In genomic region chr6:39241421-39241891, GRCm38 (mm10) we compare ENCODE assay signal across 8 mouse cellular contexts. TPM values are rescaled to one million over a fixed set of nuclear protein-coding genes. Genes with fewer than 3 reads are reported as not detected.
DNase-seq lines count a peak whose midpoint lies in the region; TF ChIP-seq lines count a peak whose summit lies in the region.

No protein-coding gene starts in this region.

- H3K27ac ChIP-seq in heart, embryonic 10.5 days = no peak overlapping the region
- H3K27ac ChIP-seq in testis, adult 2 months (ENCODE audit: control insufficient read depth, insufficient read depth, low read depth, low read length) = peak overlapping the region; percentile 20; the same call in 1 of the 2 replicates

- H3K27me3 ChIP-seq in heart, embryonic 10.5 days (ENCODE audit: insufficient read depth, poor library complexity, severe bottlenecking) = no peaks in the 10 kb centered on the region
- H3K27me3 ChIP-seq in testis, adult 2 months (ENCODE audit: control insufficient read depth, insufficient read depth, low read length) = no peaks in the 10 kb centered on the region

- H3K36me3 ChIP-seq in heart, embryonic 10.5 days = no peaks in the 10 kb centered on the region
- H3K36me3 ChIP-seq in testis, adult 2 months (ENCODE audit: control insufficient read depth, insufficient read depth, low read length) = no peaks in the 10 kb centered on the region

- 86% methylated on average over 4 of the region's 4 CpGs for WGBS in heart, embryonic 10.5 days

- peak; percentile 94 for DNase-seq in heart, adult 11 months
- no peak for DNase-seq in heart, embryonic 10.5 days (ENCODE audit: low spot score)
- DNase-seq in testis, postnatal 10 days (ENCODE audit: low spot score) = no peak
- DNase-seq in layer of hippocampus, adult 18-20 months (ENCODE audit: low spot score in 2 of 2) = peak; percentile 66 to 84
- peak; percentile 15 for DNase-seq in testis, postnatal 14 days (ENCODE audit: low spot score)
- DNase-seq in urinary bladder, adult 18-20 months (ENCODE audit: low spot score in 2 of 2) = no peak
- DNase-seq in spleen, postnatal 4 days (ENCODE audit: low spot score in 2 of 2) = no peak

- no peaks in the 10 kb centered on the region for H3K9me3 ChIP-seq in heart, embryonic 10.5 days

- peaks cover 19% of the 10 kb centered on the region; the same call in 1 of the 2 replicates for H3K4me1 ChIP-seq in heart, embryonic 10.5 days
- peaks cover 10% of the 10 kb centered on the region for H3K4me1 ChIP-seq in testis, adult 2 months (ENCODE audit: control insufficient read depth, insufficient read depth, low read length)

- TF ChIP-seq POLR2A in testis, adult 2 months (IDR thresholded peaks at IDR 0.05; ENCODE audit: control insufficient read depth, low read depth, low read length) = no peak

- no peak overlapping the region for H3K4me3 ChIP-seq in heart, embryonic 10.5 days
- H3K4me3 ChIP-seq in testis, adult 2 months (ENCODE audit: control insufficient read depth, low read depth, low read length) = no peak overlapping the region

- TF ChIP-seq CTCF in testis, adult 2 months (IDR thresholded peaks at IDR 0.05; ENCODE audit: control insufficient read depth, insufficient read depth, insufficient replicate concordance, low read depth, low read length) = no peak

RNA-seq across cellular contexts. Expression of gene Kdm7a, which starts 34.9 kb away (rescaled TPM):
- polyA plus RNA-seq in heart, embryonic 10.5 days (2016; fragmentation: Nextera tagmentation; extraction: Ambion mirVana) = 4.9 and 5.7 TPM in 2 replicates
- polyA plus RNA-seq in testis, adult 2 months (2012; rRNA removed) = 3.9 and 5.1 TPM in 2 replicates
- 10 to 100 TPM; 51.7 to 57.9 TPM for total RNA-seq in layer of hippocampus, adult 18-20 months (2021)

Comparison
In these comparisons a context has a peak if more than half of its experiments do, and no peak if none do; other contexts are left out.
1. DNase-seq: peak in heart, adult 11 months (single experiment), layer of hippocampus, adult 18-20 months (2 of 2) and testis, postnatal 14 days (single experiment); none in heart, embryonic 10.5 days (single experiment), testis, postnatal 10 days (single experiment), urinary bladder, adult 18-20 months (0 of 2) and spleen, postnatal 4 days (0 of 2).